Mouse (Mus musculus) intestine, embryonic 16.5 days (tissue): ENCODE measurements at regions not wholly inside any gene's neighbourhood (a gene's known extent, or its start where the extent isn't known, plus 50 kb on each side); places are given as distances from the start of the nearest gene placed in this dataset.

ENCODE experiments used
- ATAC-seq: fragments of 200-750 bp; cut with Nextera tagmentation; 2 replicates; pipeline ENCODE4 v1.8.0; 2017; ENCODE audit warnings: moderate TSS enrichment, moderate library complexity
- H3K27ac ChIP-seq: fragments of 300-500 bp; sonication (generic); 2 replicates; pipeline ENCODE4 v1.5.1; 2014; ENCODE audit warnings: mild to moderate bottlenecking, low read length
- H3K27me3 ChIP-seq: fragments of 300-500 bp; sonication (generic); replicated peaks from 2 replicates; pipeline ENCODE4 v1.6.1; 2014; ENCODE audit warnings: low read length, control low read depth, mixed read lengths; ENCODE audit not compliant: control insufficient read depth, insufficient read depth
- H3K36me3 ChIP-seq: fragments of 300-500 bp; sonication (generic); 2 replicates; pipeline ENCODE4 v1.6.1; 2014; ENCODE audit warnings: low read length, control low read depth; ENCODE audit not compliant: control insufficient read depth, insufficient read depth
- H3K4me1 ChIP-seq: fragments of 300-500 bp; sonication (generic); 2 replicates; pipeline ENCODE4 v1.6.1; 2014; ENCODE audit warnings: low read length, control low read depth, mixed read lengths; ENCODE audit not compliant: control insufficient read depth, insufficient read depth
- H3K4me2 ChIP-seq: fragments of 300-500 bp; sonication (generic); 2 replicates; pipeline ENCODE4 v1.6.1; 2014; ENCODE audit warnings: low read depth, low read length, control low read depth
- H3K4me3 ChIP-seq: fragments of 300-500 bp; sonication (generic); 2 replicates; pipeline ENCODE4 v1.5.1; 2014; ENCODE audit warnings: mild to moderate bottlenecking, low read length
- H3K9ac ChIP-seq: fragments of 300-500 bp; sonication (generic); 2 replicates; pipeline ENCODE4 v1.6.1; 2014; ENCODE audit warnings: low read depth, low read length
- H3K9me3 ChIP-seq: fragments of 300-500 bp; sonication (generic); 2 replicates; pipeline ENCODE4 v1.6.1; 2016; ENCODE audit warnings: low read length, control low read depth; ENCODE audit not compliant: control insufficient read depth
- WGBS: fragments of 180-500 bp; shearing (Covaris S2); extraction: QIAGEN DNeasy Blood & Tissue Kit; methylation state at CpG from one replicate; pipeline ENCODE4 v1.1.7; 2014; 5-methylcytosine and 5-hydroxymethylcytosine counted together

- WGBS: 46% methylated on average over 2 of the region's 2 CpGs
- Histone ChIP-seq H3K4me2 (no peak overlapping the region), H3K27me3 (no peaks in the 10 kb centered on the region), H3K4me1 (no peaks in the 10 kb centered on the region), H3K4me3 (no peak overlapping the region), H3K27ac (no peak overlapping the region), H3K9me3 (no peaks in the 10 kb centered on the region), H3K36me3 (no peaks in the 10 kb centered on the region), H3K9ac (no peak overlapping the region)
- ATAC-seq: no peak
Measured at GRCm38 (mm10) chr12:25725774-25726173, 628.8 kb upstream of the Id2 start.

- WGBS: 85% methylated on average over 1 of the region's 1 CpGs
- no peak overlapping the region for H3K4me2 ChIP-seq
- H3K4me3 ChIP-seq: no peak overlapping the region
- H3K27me3 ChIP-seq: no peaks in the 10 kb centered on the region
- no peak overlapping the region for H3K9ac ChIP-seq
- ATAC-seq: no peak
- no peaks in the 10 kb centered on the region for H3K4me1 ChIP-seq
- H3K27ac ChIP-seq: no peak overlapping the region
- H3K9me3 ChIP-seq: no peaks in the 10 kb centered on the region
- H3K36me3 ChIP-seq: no peaks in the 10 kb centered on the region
Measured at GRCm38 (mm10) chr12:25711186-25711585, 614.2 kb upstream of the Id2 start.

GRCm38 (mm10) chr12:25703023-25703400, 606.1 kb upstream of the Id2 start:
- Histone ChIP-seq H3K9ac (no peak overlapping the region), H3K36me3 (no peaks in the 10 kb centered on the region), H3K27ac (no peak overlapping the region), H3K4me2 (peak overlapping the region; percentile 35), H3K9me3 (no peaks in the 10 kb centered on the region), H3K27me3 (no peaks in the 10 kb centered on the region), H3K4me3 (no peak overlapping the region), H3K4me1 (0 out of 2 replicates have a peak, but pooled peaks cover 6% of the 10 kb centered on the region)
- 23% methylated on average over 6 of the region's 6 CpGs for WGBS
- ATAC-seq: no peak

- Histone ChIP-seq H3K4me2 (peak overlapping the region; percentile 35), H3K36me3 (no peaks in the 10 kb centered on the region), H3K27me3 (no peaks in the 10 kb centered on the region), H3K4me1 (0 out of 2 replicates have a peak, but pooled peaks cover 6% of the 10 kb centered on the region), H3K9me3 (no peaks in the 10 kb centered on the region), H3K4me3 (peak overlapping the region; percentile 16; the same call in 1 of the 2 replicates), H3K27ac (no peak overlapping the region), H3K9ac (0 out of 2 replicates have a peak overlapping the region, but pooled peaks have one; percentile 19)
- no peak for ATAC-seq
- WGBS: 18% methylated on average over 21 of the region's 21 CpGs
Measured at GRCm38 (mm10) chr12:25702176-25703022, 605.5 kb upstream of the Id2 start.

GRCm38 (mm10) chr12:25687063-25687462, 590.1 kb upstream of the Id2 start:
- no peaks in the 10 kb centered on the region for H3K36me3 ChIP-seq
- H3K27me3 ChIP-seq: no peaks in the 10 kb centered on the region
- H3K9me3 ChIP-seq: no peaks in the 10 kb centered on the region
- ATAC-seq: no peak
- H3K4me2 ChIP-seq: no peak overlapping the region
- H3K4me1 ChIP-seq: no peaks in the 10 kb centered on the region
- no peak overlapping the region for H3K9ac ChIP-seq
- H3K4me3 ChIP-seq: no peak overlapping the region
- H3K27ac ChIP-seq: no peak overlapping the region

GRCm38 (mm10) chr12:25676631-25677030, 579.7 kb upstream of the Id2 start:
- no peak overlapping the region for H3K4me3 ChIP-seq
- no peak overlapping the region for H3K9ac ChIP-seq
- no peak for ATAC-seq
- H3K36me3 ChIP-seq: no peaks in the 10 kb centered on the region
- H3K4me2 ChIP-seq: no peak overlapping the region
- H3K27ac ChIP-seq: no peak overlapping the region
- WGBS: 85% methylated on average over 11 of the region's 11 CpGs
- H3K27me3 ChIP-seq: no peaks in the 10 kb centered on the region
- H3K4me1 ChIP-seq: no peaks in the 10 kb centered on the region
- no peaks in the 10 kb centered on the region for H3K9me3 ChIP-seq

- H3K4me3 ChIP-seq: no peak overlapping the region
- H3K4me1 ChIP-seq: no peaks in the 10 kb centered on the region
- no peak overlapping the region for H3K9ac ChIP-seq
- H3K4me2 ChIP-seq: no peak overlapping the region
- WGBS: 76% methylated on average over 11 of the region's 11 CpGs
- no peak overlapping the region for H3K27ac ChIP-seq
- no peaks in the 10 kb centered on the region for H3K27me3 ChIP-seq
- no peak for ATAC-seq
- H3K36me3 ChIP-seq: no peaks in the 10 kb centered on the region
- no peaks in the 10 kb centered on the region for H3K9me3 ChIP-seq
Measured at GRCm38 (mm10) chr12:25668336-25668735, 571.4 kb upstream of the Id2 start.

- Histone ChIP-seq H3K4me1 (no peaks in the 10 kb centered on the region), H3K4me2 (no peak overlapping the region), H3K36me3 (no peaks in the 10 kb centered on the region), H3K27ac (no peak overlapping the region), H3K9ac (no peak overlapping the region), H3K4me3 (no peak overlapping the region), H3K9me3 (no peaks in the 10 kb centered on the region), H3K27me3 (no peaks in the 10 kb centered on the region)
- WGBS: 93% methylated on average over 5 of the region's 5 CpGs
- ATAC-seq: no peak
Measured at GRCm38 (mm10) chr12:25654456-25654855, 557.5 kb upstream of the Id2 start.

GRCm38 (mm10) chr12:25650237-25650636, 553.3 kb upstream of the Id2 start:
- Histone ChIP-seq H3K4me1 (no peaks in the 10 kb centered on the region), H3K4me2 (no peak overlapping the region), H3K27me3 (no peaks in the 10 kb centered on the region), H3K9ac (no peak overlapping the region), H3K4me3 (no peak overlapping the region), H3K27ac (no peak overlapping the region), H3K36me3 (no peaks in the 10 kb centered on the region), H3K9me3 (no peaks in the 10 kb centered on the region)
- 65% methylated on average over 3 of the region's 3 CpGs for WGBS
- ATAC-seq: no peak

GRCm38 (mm10) chr12:25628081-25628480, 531.1 kb upstream of the Id2 start:
- Histone ChIP-seq H3K9me3 (no peaks in the 10 kb centered on the region), H3K4me1 (no peaks in the 10 kb centered on the region), H3K4me3 (no peak overlapping the region), H3K4me2 (no peak overlapping the region), H3K36me3 (no peaks in the 10 kb centered on the region), H3K27ac (no peak overlapping the region), H3K27me3 (no peaks in the 10 kb centered on the region), H3K9ac (no peak overlapping the region)
- no peak for ATAC-seq
